Mouse (Mus musculus) midbrain, postnatal 0 days (tissue): Measurements from ENCODE around the gene C3. TPM values are rescaled to one million over a fixed set of nuclear protein-coding genes. Genes with fewer than 3 reads are reported as not detected.

ENCODE experiments used
- ATAC-seq: fragments of 200-750 bp; cut with Nextera tagmentation; 2 replicates; pipeline ENCODE4 v1.8.0; 2017; ENCODE audit warnings: moderate number of reproducible peaks, mild to moderate bottlenecking, moderate TSS enrichment, moderate library complexity; ENCODE audit not compliant: low FRiP score
- DNase-seq: peaks from one replicate; pipeline ENCODE4 v3.0.0-alpha.2; 2015; ENCODE audit warnings: low spot score
- H3K27ac ChIP-seq: fragments of 300-500 bp; sonication (generic); 2 replicates; pipeline ENCODE4 v1.5.1; 2014; ENCODE audit warnings: low read depth, mild to moderate bottlenecking, low read length, mixed read lengths
- H3K27me3 ChIP-seq: fragments of 300-500 bp; sonication (generic); 2 replicates; pipeline ENCODE4 v1.6.1; 2014; ENCODE audit warnings: low read length, control low read depth, mixed read lengths; ENCODE audit not compliant: insufficient read depth
- H3K36me3 ChIP-seq: fragments of 300-500 bp; sonication (generic); 2 replicates; pipeline ENCODE4 v1.6.1; 2014; ENCODE audit warnings: low read length, control low read depth, mixed read lengths; ENCODE audit not compliant: insufficient read depth
- H3K4me1 ChIP-seq: fragments of 300-500 bp; sonication (generic); 2 replicates; pipeline ENCODE4 v1.6.1; 2014; ENCODE audit warnings: mild to moderate bottlenecking, control low read depth, antibody characterized with exemption, low read length, mixed read lengths; ENCODE audit not compliant: insufficient read depth
- H3K4me2 ChIP-seq: fragments of 300-500 bp; sonication (generic); 2 replicates; pipeline ENCODE4 v1.6.1; 2014; ENCODE audit warnings: low read depth, mild to moderate bottlenecking, low read length, mixed read lengths; ENCODE audit not compliant: poor library complexity, severe bottlenecking
- H3K4me3 ChIP-seq: fragments of 300-500 bp; sonication (generic); 2 replicates; pipeline ENCODE4 v1.5.1; 2014; ENCODE audit warnings: low read depth, mild to moderate bottlenecking, low read length, moderate library complexity
- H3K9ac ChIP-seq: fragments of 300-500 bp; sonication (generic); replicated peaks from 2 replicates; pipeline ENCODE4 v1.6.1; 2014; ENCODE audit warnings: mild to moderate bottlenecking, low read length, moderate library complexity, mixed read lengths; ENCODE audit not compliant: poor library complexity, severe bottlenecking
- H3K9me3 ChIP-seq: fragments of 300-500 bp; sonication (generic); 2 replicates; pipeline ENCODE4 v1.6.1; 2016; ENCODE audit warnings: low read length, control low read depth
- CTCF ChIP-seq: IDR thresholded peaks from 2 replicates; pipeline ENCODE4 v1.5.1; 2016; ENCODE audit warnings: antibody characterized with exemption, mild to moderate bottlenecking
- WGBS: fragments of 180-500 bp; shearing (Covaris S2); extraction: QIAGEN DNeasy Blood & Tissue Kit; methylation state at CpG from one replicate; pipeline ENCODE4 v1.1.7; 2014; 5-methylcytosine and 5-hydroxymethylcytosine counted together
- polyA plus RNA-seq: library from polyadenylated mRNA; unstranded; fragments of >200 nt; fragmentation: Nextera tagmentation; extraction: Ambion mirVana; gene quantifications from 2 replicates; pipeline ENCODE4 v1.2.1, GENCODE M21; 2015
- total RNA-seq: library from RNA; depleted of rRNA; stranded (reverse); fragments of >200 nt; gene quantifications from 2 replicates; pipeline ENCODE4 v1.2.3, GENCODE M21; 2014

Gene C3
- total and polyA plus RNA-seq, 2 experiments from 2014 or later, result 0.49 to 1.7 TPM

DNA sequence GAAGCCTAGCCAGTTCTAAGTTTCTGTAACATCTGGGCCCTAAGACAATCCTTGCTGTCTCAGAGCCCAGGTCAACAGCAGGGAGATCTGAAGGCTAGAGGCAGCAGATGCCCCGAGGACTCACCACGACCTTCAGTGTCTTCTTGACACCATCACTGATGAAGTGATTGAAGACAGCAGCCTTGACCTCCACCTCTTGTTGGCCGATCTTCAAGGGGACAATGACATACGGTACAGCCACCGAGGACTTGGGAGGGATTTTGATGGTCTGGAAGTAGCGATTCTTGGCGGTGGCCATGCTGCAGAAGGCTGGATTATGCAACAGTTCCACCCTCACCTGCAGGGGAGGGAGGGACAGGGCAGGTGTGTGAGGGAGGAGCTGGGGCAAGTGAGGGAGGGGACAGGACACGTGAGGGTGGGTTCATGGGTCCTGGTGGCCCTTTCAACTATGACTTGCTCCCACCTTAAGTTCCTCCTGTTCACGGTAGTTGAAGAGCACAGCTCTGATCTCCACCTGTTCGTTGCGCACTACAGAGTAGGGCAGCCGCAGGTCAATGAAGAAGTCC lies 9.5 kb downstream of the C3 start:
- no peaks in the 10 kb centered on the region for H3K27me3 ChIP-seq
- DNase-seq (no peak), ATAC-seq (no peak)
- H3K4me2 ChIP-seq, result no peak overlapping the region
- TF ChIP-seq CTCF, result no peak
- H3K9me3 ChIP-seq, result no peaks in the 10 kb centered on the region
- no peak overlapping the region for H3K27ac ChIP-seq
- H3K36me3 ChIP-seq, result no peaks in the 10 kb centered on the region
- no peak overlapping the region for H3K9ac ChIP-seq
- WGBS, result 78% methylated on average over 12 of the region's 12 CpGs
- H3K4me3 ChIP-seq, result no peak overlapping the region
- no peaks in the 10 kb centered on the region; the same call in 1 of the 2 replicates for H3K4me1 ChIP-seq

DNA sequence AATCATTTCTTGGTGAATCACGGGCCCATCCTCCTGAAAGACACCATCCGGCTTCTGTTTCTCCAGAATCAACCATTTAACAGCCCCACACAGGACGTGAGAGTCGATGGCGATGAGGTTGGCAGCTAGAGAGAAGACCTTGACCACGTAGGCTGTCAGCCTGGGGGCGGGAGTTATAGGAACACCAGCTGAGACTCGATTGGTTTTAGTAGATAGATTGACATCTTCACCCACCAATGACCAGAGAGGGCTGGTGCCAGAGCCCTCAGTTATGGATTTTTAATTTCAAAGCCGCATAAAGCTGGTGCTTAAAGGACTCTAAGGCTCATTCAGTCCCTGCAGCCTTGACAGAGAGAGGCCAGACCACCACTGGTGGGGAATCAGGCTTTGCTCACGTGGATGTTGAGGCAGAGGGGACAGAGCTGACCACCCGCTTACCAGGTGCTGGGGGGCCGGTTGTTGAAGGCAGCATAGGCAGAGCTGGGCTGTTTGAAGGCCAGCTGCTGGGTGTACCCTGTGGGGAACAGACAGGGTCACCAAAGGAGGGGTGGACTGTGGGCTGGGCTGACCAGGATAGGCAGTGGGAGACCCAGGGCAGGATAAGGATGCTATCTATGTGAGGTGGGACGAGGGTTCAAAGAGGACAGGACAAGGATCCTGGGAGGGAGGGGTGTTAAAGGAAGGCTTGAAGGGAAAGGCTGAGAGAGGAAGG lies 13.1 kb downstream of the C3 start:
- 48% methylated on average over 13 of the region's 13 CpGs for WGBS
- TF ChIP-seq CTCF, result no peak
- Histone ChIP-seq H3K9me3 (no peaks in the 10 kb centered on the region), H3K4me1 (no peaks in the 10 kb centered on the region; the same call in 1 of the 2 replicates), H3K4me3 (no peak overlapping the region), H3K27me3 (no peaks in the 10 kb centered on the region), H3K27ac (no peak overlapping the region), H3K36me3 (no peaks in the 10 kb centered on the region), H3K9ac (0 out of 2 replicates have a peak overlapping the region, but pooled peaks have one; percentile 8), H3K4me2 (peak overlapping the region; percentile 26)
- ATAC-seq, result peak; percentile 86
- DNase-seq, result peak; percentile 83

DNA sequence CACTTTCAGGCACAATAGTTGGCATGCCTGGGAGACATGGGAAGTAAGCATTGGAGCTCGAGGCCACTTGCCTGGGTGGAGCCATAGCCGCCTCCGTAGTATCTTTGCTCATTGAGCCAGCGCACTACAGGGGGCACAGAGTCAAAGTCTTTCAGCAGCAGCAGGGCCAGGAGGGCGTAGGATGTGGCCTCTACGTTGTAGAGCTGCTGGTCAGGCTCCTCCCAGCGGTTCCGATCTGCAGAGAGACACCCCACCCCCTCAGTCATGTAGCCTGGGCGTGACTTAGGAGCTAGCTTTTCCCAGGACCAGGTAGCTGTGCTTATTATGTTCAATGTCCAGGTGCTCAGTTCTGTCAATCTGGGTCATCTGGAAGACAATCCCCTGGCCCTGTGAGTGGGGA lies 16.4 kb downstream of the C3 start:
- no peak for DNase-seq
- Histone ChIP-seq H3K27me3 (no peaks in the 10 kb centered on the region), H3K4me2 (no peak overlapping the region), H3K9ac (no peak overlapping the region), H3K4me1 (no peaks in the 10 kb centered on the region; the same call in 1 of the 2 replicates), H3K36me3 (no peaks in the 10 kb centered on the region), H3K27ac (no peak overlapping the region), H3K4me3 (no peak overlapping the region), H3K9me3 (no peaks in the 10 kb centered on the region)
- TF ChIP-seq CTCF, result no peak
- ATAC-seq, result no peak
- WGBS, result 63% methylated on average over 9 of the region's 9 CpGs

DNA sequence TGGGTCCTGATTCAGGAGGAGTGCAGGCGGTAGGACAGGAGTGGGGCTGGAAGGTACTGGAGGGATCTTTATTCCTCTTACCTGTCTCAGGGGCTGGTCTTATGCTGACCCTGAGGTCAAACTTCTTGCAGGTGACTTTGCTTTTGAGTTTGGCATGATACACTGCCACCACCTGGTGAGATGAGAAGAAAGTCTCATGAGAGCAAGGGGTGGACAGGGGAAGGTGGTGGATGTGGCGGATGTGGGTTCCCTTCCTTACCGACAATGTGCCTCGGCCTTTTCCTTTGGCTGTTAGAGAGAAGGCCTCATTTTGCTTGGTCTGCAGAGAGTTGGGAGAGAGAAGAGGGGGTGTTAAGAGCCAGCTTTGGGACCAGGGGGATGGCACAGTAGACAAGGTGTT lies 18.6 kb downstream of the C3 start:
- DNase-seq (no peak), ATAC-seq (no peak)
- Histone ChIP-seq H3K27me3 (no peaks in the 10 kb centered on the region), H3K9ac (no peak overlapping the region), H3K4me3 (no peak overlapping the region), H3K9me3 (no peaks in the 10 kb centered on the region), H3K27ac (no peak overlapping the region), H3K4me2 (no peak overlapping the region), H3K36me3 (no peaks in the 10 kb centered on the region), H3K4me1 (no peaks in the 10 kb centered on the region)
- 84% methylated on average over 4 of the region's 4 CpGs for WGBS
- TF ChIP-seq CTCF, result peak; percentile 32; the same call in 1 of the 2 replicates

DNA sequence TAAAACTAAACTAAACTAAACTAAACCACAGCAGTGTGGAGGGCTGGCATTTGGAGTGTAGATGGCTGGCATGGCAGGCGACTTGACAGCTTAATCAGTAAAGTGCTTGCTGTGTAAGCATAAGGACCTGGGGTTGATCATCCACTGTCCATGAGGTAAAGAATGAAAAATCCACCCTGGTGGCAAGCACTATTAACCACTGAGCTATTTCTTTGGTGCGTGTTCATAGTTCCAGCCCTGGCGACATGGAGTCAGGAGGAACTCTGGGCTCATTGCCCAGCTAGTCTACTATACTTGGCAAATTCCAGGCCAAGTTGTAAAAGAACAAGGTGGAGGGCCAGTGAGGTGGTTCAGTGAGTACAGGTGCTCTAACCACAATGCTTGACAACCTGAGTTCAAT lies 20.0 kb downstream of the C3 start:
- ATAC-seq, result no peak
- no peaks in the 10 kb centered on the region for H3K36me3 ChIP-seq
- no peak for TF ChIP-seq CTCF
- H3K4me3 ChIP-seq, result no peak overlapping the region
- no peak for DNase-seq
- H3K4me2 ChIP-seq, result no peak overlapping the region
- H3K27ac ChIP-seq, result no peak overlapping the region
- WGBS, result 81% methylated on average over 3 of the region's 3 CpGs
- no peaks in the 10 kb centered on the region for H3K4me1 ChIP-seq
- H3K9me3 ChIP-seq, result no peaks in the 10 kb centered on the region
- no peaks in the 10 kb centered on the region for H3K27me3 ChIP-seq
- no peak overlapping the region for H3K9ac ChIP-seq
